Mouse (Mus musculus) midbrain, embryonic 14.5 days (tissue): Measurements from ENCODE around the gene Il18rap. TPM values are rescaled to one million over a fixed set of nuclear protein-coding genes. Genes with fewer than 3 reads are reported as not detected.

Experiments
- polyA plus RNA-seq: library from polyadenylated mRNA; unstranded; fragments of >200 nt; fragmentation: Nextera tagmentation; extraction: Ambion mirVana; gene quantifications from 2 replicates; pipeline ENCODE4 v1.2.1, GENCODE M21; 2014

The Il18rap gene
- polyA plus RNA-seq, 1 experiment from 2014 or later: 0.16 TPM

Other genes with a start within 250 kb of the Il18rap start
- gene Il1rl2, start 190.8 kb upstream of the Il18rap start, polyA plus RNA-seq: 0.74 TPM in 2 replicates
- gene Il1rl1, start 85.8 kb upstream of the Il18rap start, polyA plus RNA-seq: 0.07 TPM in 1 of 2 replicates, not detected in the other
- not detected in 2 replicates for gene Il18r1, start 49.8 kb upstream of the Il18rap start, polyA plus RNA-seq
- gene Slc9a4, start 64.7 kb downstream of the Il18rap start, polyA plus RNA-seq: not detected in 2 replicates
- 0.05 TPM in 1 of 2 replicates, not detected in the other for gene Slc9a2, start 165.2 kb downstream of the Il18rap start, polyA plus RNA-seq